Mouse (Mus musculus) neural tube, embryonic 14.5 days (tissue): ENCODE data around the gene Tmem196. TPM values are rescaled to one million over a fixed set of nuclear protein-coding genes. Genes with fewer than 3 reads are reported as not detected.
A peak's percentile ranks its signal among the peaks of the same experiment; 100 is the strongest.

ENCODE experiments used
- ATAC-seq: fragments of 200-750 bp; cut with Nextera tagmentation; 2 replicates; pipeline ENCODE4 v1.8.0; 2017; ENCODE audit warnings: low read depth, mild to moderate bottlenecking, moderate TSS enrichment, moderate library complexity
- H3K27ac ChIP-seq: fragments of 300-500 bp; sonication (generic); 2 replicates; pipeline ENCODE4 v1.5.1; 2014; ENCODE audit warnings: low read depth, mild to moderate bottlenecking, control low read depth, low read length, moderate library complexity, mixed read lengths
- H3K27me3 ChIP-seq: fragments of 300-500 bp; sonication (generic); 2 replicates; pipeline ENCODE4 v1.6.1; 2014; ENCODE audit warnings: low read length; ENCODE audit not compliant: control insufficient read depth, insufficient read depth
- H3K36me3 ChIP-seq: fragments of 300-500 bp; sonication (generic); 2 replicates; pipeline ENCODE4 v1.6.1; 2014; ENCODE audit warnings: low read length, mixed read lengths; ENCODE audit not compliant: control insufficient read depth, insufficient read depth
- H3K4me1 ChIP-seq: fragments of 300-500 bp; sonication (generic); 2 replicates; pipeline ENCODE4 v1.6.1; 2014; ENCODE audit warnings: low read length; ENCODE audit not compliant: control insufficient read depth, insufficient read depth
- H3K4me2 ChIP-seq: fragments of 300-500 bp; sonication (generic); 2 replicates; pipeline ENCODE4 v1.6.1; 2014; ENCODE audit warnings: mild to moderate bottlenecking, low read depth, low read length, control low read depth
- H3K4me3 ChIP-seq: fragments of 300-500 bp; sonication (generic); 2 replicates; pipeline ENCODE4 v1.5.1; 2014; ENCODE audit warnings: low read depth, low read length, control low read depth, mixed read lengths
- H3K9ac ChIP-seq: fragments of 300-500 bp; sonication (generic); replicated peaks from 2 replicates; pipeline ENCODE4 v1.6.1; 2014; ENCODE audit warnings: low read depth, mild to moderate bottlenecking, control low read depth, low read length, mixed read lengths
- H3K9me3 ChIP-seq: fragments of 300-500 bp; sonication (generic); 2 replicates; pipeline ENCODE4 v1.6.1; 2016; ENCODE audit warnings: low read length; ENCODE audit not compliant: control insufficient read depth
- WGBS: fragments of 180-500 bp; shearing (Covaris S2); extraction: QIAGEN DNeasy Blood & Tissue Kit; methylation state at CpG from one replicate; pipeline ENCODE4 v1.1.7; 2014; 5-methylcytosine and 5-hydroxymethylcytosine counted together
- polyA plus RNA-seq: library from polyadenylated mRNA; unstranded; fragments of >200 nt; fragmentation: Nextera tagmentation; extraction: Ambion mirVana; gene quantifications from 2 replicates; pipeline ENCODE4 v1.2.1, GENCODE M21; 2014

The Tmem196 gene
- polyA plus RNA-seq, result 9.8 and 11.9 TPM in 2 replicates

GRCm38 (mm10) chr12:119945589-119946310 lies at the start of gene Tmem196:
Gene Tmem196 (plus strand): TSS chr12:119945822.
- H3K9me3 ChIP-seq, result no peaks in the 10 kb centered on the region
- no peaks in the 10 kb centered on the region for H3K36me3 ChIP-seq
- no peaks in the 10 kb centered on the region for H3K27me3 ChIP-seq
- 3% methylated on average over 25 of the region's 25 CpGs for WGBS
- H3K4me2 ChIP-seq, result peak within 1 kb of the TSS; percentile 91
- 0 out of 2 replicates have a peak within 1 kb of the TSS, but pooled peaks have one; percentile 1 for H3K27ac ChIP-seq
- H3K4me3 ChIP-seq, result peak within 1 kb of the TSS; percentile 57
- peak within 1 kb of the TSS; percentile 50 for H3K9ac ChIP-seq
- no peaks in the 10 kb centered on the region; the same call in 1 of the 2 replicates for H3K4me1 ChIP-seq
- peak; percentile 88 for ATAC-seq

GRCm38 (mm10) chr12:119946311-119946692 lies 680 bp downstream of the Tmem196 start:
- Histone ChIP-seq H3K4me2 (peak overlapping the region; percentile 91), H3K9me3 (no peaks in the 10 kb centered on the region), H3K4me3 (peak overlapping the region; percentile 57), H3K27ac (0 out of 2 replicates have a peak overlapping the region, but pooled peaks have one; percentile 1), H3K27me3 (no peaks in the 10 kb centered on the region), H3K9ac (peak overlapping the region; percentile 50), H3K36me3 (no peaks in the 10 kb centered on the region), H3K4me1 (no peaks in the 10 kb centered on the region; the same call in 1 of the 2 replicates)
- 3% methylated on average over 14 of the region's 14 CpGs for WGBS
- peak; percentile 87 for ATAC-seq

DNA sequence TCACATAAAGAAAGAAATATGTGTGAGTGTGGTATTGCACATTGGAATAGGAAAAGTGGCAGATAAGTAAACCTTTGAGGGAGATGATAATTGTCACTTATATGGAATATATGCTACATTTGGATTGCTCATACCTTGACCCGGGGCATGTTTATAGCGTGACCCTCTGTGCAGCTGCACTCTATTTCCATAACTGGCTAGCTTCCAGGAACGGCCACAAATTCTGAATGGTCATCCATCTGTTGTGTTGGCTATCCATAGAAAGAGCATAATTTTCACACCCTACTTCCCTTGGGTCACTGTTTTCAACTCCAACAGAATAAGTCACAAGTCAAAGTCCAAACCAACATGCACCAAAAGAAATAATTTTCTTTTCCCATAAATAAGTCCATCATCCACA lies 11.4 kb downstream of the Tmem196 start:
- 45% methylated on average over 3 of the region's 3 CpGs for WGBS
- no peaks in the 10 kb centered on the region for H3K4me1 ChIP-seq
- H3K27me3 ChIP-seq, result no peaks in the 10 kb centered on the region
- no peak overlapping the region for H3K9ac ChIP-seq
- H3K4me3 ChIP-seq, result no peak overlapping the region
- H3K36me3 ChIP-seq, result no peaks in the 10 kb centered on the region
- H3K4me2 ChIP-seq, result no peak overlapping the region
- no peak for ATAC-seq
- no peak overlapping the region for H3K27ac ChIP-seq
- no peaks in the 10 kb centered on the region for H3K9me3 ChIP-seq

DNA sequence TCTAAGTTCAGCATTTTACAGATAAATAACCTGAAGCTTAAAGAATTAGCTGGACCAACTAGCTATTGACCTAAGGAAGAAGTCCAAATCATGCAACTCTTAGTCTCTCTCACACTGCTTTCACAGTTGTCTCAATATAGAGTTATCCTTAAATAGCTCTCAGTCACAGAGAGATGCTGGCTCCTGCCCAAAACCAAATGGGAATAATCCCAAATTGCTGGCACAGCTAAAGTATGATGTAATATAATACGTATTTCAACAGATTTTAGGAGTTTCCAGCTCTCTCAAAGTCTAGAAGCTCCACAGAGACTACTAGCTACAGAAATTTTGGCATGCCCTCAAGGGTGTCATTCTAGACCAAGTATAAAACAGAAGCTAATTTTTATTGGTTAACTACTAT lies 15.1 kb downstream of the Tmem196 start:
- Histone ChIP-seq H3K27me3 (no peaks in the 10 kb centered on the region), H3K4me1 (no peaks in the 10 kb centered on the region), H3K27ac (no peak overlapping the region), H3K9me3 (no peaks in the 10 kb centered on the region), H3K36me3 (no peaks in the 10 kb centered on the region), H3K9ac (no peak overlapping the region), H3K4me3 (no peak overlapping the region), H3K4me2 (no peak overlapping the region)
- ATAC-seq, result no peak
- WGBS, result 67% methylated on average over 1 of the region's 1 CpGs

DNA sequence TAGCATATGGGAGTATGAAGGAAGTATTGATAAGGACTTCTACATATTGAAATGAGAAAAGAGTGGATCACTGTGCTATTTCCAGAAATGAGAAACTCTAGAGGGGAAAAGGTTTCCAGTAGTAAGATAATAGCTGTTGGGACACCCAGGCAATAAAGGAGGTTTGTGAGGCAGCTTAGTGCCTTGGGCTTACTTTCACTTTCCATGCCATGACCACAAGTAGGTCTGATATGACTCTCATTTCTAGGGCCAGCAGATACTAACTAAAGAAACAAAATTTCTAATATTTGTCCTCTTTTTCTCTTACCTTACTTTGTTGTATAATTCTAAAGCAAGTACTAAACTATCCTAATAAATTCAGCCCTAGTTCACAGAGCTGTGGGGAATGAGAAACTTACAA lies 19.8 kb downstream of the Tmem196 start:
- H3K9me3 ChIP-seq, result no peaks in the 10 kb centered on the region
- H3K27me3 ChIP-seq, result no peaks in the 10 kb centered on the region
- H3K4me3 ChIP-seq, result no peak overlapping the region
- H3K27ac ChIP-seq, result no peak overlapping the region
- no peaks in the 10 kb centered on the region for H3K36me3 ChIP-seq
- H3K9ac ChIP-seq, result no peak overlapping the region
- H3K4me2 ChIP-seq, result no peak overlapping the region
- ATAC-seq, result no peak
- no peaks in the 10 kb centered on the region for H3K4me1 ChIP-seq

DNA sequence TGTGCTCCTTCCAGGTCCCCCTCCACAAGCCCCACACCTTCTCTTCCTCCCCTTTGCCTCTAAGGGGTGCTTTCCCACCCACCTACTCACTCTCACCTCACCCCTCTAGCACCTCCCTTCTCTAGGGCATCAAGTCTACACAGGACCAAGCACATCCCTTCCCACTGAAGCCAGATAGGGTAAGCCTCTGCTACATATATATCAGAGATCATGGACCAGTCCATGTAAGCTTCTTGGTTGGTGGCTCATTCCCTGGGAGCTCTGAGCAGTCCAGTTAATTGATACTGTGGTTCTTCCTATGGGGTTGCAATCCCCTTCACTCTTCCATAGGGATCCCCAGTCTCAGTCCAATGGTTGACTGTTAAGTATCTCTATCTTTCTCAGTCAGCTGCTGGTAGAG lies 24.4 kb downstream of the Tmem196 start:
- Histone ChIP-seq H3K9me3 (no peaks in the 10 kb centered on the region), H3K4me3 (no peak overlapping the region), H3K27me3 (no peaks in the 10 kb centered on the region), H3K27ac (no peak overlapping the region), H3K36me3 (no peaks in the 10 kb centered on the region), H3K9ac (no peak overlapping the region), H3K4me2 (no peak overlapping the region), H3K4me1 (no peaks in the 10 kb centered on the region)
- no peak for ATAC-seq

GRCm38 (mm10) chr12:119981731-119982130 lies 36.1 kb downstream of the Tmem196 start:
- Histone ChIP-seq H3K27me3 (no peaks in the 10 kb centered on the region), H3K9ac (no peak overlapping the region), H3K4me3 (no peak overlapping the region), H3K36me3 (no peaks in the 10 kb centered on the region), H3K4me1 (no peaks in the 10 kb centered on the region), H3K9me3 (no peaks in the 10 kb centered on the region), H3K27ac (no peak overlapping the region), H3K4me2 (no peak overlapping the region)
- WGBS, result 2% methylated on average over 2 of the region's 2 CpGs
- ATAC-seq, result peak; percentile 73; the same call in 1 of the 2 replicates

GRCm38 (mm10) chr12:119998267-119998666 lies 52.6 kb downstream of the Tmem196 start:
- Histone ChIP-seq H3K4me3 (no peak overlapping the region), H3K27ac (no peak overlapping the region), H3K4me1 (no peaks in the 10 kb centered on the region), H3K4me2 (no peak overlapping the region), H3K9ac (no peak overlapping the region), H3K27me3 (no peaks in the 10 kb centered on the region), H3K36me3 (no peaks in the 10 kb centered on the region), H3K9me3 (no peaks in the 10 kb centered on the region)
- 93% methylated on average over 1 of the region's 1 CpGs for WGBS
- ATAC-seq, result no peak

GRCm38 (mm10) chr12:120004280-120004679 lies 58.7 kb downstream of the Tmem196 start:
- Histone ChIP-seq H3K27ac (no peak overlapping the region), H3K36me3 (no peaks in the 10 kb centered on the region), H3K9me3 (no peaks in the 10 kb centered on the region), H3K27me3 (no peaks in the 10 kb centered on the region), H3K4me2 (no peak overlapping the region), H3K4me1 (no peaks in the 10 kb centered on the region), H3K9ac (no peak overlapping the region), H3K4me3 (no peak overlapping the region)
- no peak for ATAC-seq
